Mouse (Mus musculus) adrenal gland, adult (tissue): ENCODE results near the gene Tmem30b.

Source experiments
- DNase-seq, 2 experiments: peaks; one replicate each; pipeline ENCODE4 v3.0.0; 2022 to 2023; ENCODE audit warnings: low spot score in 1 of 2; ENCODE audit not compliant: inconsistent age in 2 of 2

Tmem30b gene

DNA sequence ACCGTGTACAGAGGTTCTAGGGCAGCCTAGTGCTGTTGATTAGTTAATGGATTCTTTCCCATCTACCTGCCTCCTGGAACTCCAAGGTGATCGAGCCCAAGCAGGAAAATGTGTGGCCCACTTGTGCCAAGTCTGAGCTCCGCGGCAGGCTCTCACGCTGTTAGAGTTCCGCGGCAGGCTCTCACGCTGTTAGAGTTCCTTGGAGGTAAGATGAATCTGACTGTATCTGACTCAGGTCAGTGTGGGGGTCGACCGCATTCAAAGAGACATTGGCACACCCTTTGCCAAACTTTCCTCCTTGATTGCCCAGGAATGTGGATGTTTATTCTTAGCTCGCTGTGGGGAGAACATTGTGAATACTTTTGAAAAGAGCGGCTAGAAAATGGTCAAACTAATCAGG lies 28.4 kb downstream of the Tmem30b start:
- no peak for DNase-seq

DNA sequence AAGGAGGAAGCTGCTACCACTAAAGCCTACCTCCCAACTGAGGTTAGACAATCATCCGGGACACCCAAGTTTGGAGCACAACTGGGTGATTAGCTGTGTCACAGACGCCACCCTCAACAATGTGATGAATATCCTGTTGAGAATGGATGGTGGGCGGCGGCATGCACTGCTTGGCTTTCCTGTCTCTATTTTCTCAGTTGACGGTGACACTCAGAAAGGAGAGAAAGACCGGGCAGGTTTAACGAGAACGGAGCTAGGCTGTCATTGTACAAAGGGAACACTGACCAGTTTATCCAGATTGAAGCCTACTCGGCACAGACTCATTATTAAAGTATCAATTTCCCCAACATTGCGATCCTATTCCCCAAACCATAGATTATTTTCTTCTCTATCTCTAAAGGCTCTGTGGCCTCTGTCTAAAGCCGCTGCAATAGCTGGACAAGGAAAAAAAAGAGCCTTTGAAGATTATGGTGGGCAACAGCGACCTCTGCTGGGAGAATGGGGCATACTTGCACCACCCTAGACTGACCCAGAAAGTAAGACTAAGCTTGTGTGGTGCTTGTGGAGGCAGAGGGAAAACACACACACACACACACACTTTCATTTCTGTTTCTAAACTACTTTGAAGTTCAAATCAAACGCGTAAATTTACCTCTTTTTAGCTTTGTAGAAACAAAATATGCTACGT lies 29.0 kb downstream of the Tmem30b start:
- peak; percentile 72 to 94 for DNase-seq

DNA sequence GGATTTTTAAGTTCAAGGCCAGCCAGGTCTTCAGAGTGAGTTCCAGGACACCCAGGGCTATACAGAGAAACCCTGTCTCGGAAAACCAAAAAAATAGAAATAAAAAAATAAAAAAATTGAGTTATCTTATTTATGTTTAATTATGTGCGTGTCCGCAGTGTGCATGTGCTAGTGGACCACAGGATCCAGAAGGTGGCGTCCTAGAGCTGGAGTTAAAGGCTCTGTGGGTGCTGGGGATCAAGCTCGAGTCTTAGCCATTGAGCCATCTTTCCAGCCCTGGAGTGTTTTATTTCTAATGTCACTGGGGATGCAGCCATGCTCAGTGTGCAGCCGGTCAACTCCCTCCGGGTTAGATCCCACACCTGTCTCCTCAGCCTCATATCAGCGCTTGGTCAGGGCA lies 29.7 kb downstream of the Tmem30b start:
- no peak for DNase-seq

DNA sequence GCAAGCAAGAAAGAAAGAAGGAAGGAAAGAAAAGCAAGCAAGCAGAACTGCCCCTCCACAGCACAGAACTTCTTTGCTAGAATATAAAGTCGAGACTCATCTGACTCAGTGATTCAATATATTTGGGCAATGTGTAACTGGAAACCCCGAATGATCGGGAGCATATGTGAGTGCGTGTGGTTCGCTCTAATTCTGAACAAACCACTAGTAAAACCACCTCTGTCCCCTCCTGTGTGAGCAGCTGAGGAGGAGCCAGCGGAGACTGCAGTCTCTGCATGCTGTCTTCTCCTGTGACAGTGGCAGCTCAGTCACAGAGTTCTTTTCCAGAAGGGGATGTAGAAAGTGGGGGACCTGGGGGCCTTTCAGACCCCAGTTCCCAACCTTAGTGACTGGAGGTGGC lies 31.5 kb downstream of the Tmem30b start:
- DNase-seq: no peak

DNA sequence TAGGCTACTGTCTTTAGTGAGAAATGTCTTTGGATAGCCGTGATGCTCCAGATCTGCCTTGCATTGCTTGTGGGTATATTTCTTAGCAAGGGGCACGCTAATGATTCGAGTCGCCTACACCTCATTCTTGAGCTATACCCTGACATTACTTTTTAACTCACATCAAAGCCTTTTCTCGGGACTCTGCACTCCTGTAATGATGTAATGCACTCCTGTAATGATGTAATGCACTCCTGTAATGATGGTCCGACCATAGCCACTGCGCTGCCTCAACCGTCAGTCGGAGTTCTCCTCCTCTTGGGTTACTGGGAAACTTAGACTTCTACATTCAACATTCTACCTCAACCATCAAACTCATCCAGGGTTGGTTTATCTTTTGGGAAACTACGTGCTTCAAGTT lies 32.2 kb downstream of the Tmem30b start:
- DNase-seq: no peak

DNA sequence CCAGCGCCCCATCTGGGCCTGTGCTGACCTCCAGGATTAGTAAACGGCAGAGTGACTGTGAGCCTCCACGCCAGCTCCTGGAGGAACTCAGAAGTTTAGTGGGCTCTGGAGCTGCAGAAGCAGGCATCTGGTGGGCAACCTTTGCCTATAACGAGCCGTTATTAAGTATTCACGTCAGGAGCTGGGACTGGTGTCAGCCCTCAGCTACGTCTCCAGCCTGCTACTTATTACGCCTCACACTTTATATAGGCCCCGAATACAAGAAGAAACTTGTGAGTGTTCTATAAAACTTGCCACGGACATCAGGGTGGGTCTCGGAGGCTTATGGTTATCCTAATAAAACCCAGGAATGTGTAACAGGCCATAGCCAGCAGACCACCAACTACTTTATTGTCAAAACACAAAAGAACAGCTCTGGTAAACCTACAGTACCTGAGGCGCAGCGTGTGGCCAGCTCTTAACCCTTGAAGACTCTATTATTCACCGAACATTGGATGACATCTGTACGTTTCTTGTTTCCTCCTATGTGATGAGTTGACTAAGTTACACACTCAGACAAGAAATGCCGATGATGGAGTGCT lies 34.6 kb downstream of the Tmem30b start:
- DNase-seq: no peak

DNA sequence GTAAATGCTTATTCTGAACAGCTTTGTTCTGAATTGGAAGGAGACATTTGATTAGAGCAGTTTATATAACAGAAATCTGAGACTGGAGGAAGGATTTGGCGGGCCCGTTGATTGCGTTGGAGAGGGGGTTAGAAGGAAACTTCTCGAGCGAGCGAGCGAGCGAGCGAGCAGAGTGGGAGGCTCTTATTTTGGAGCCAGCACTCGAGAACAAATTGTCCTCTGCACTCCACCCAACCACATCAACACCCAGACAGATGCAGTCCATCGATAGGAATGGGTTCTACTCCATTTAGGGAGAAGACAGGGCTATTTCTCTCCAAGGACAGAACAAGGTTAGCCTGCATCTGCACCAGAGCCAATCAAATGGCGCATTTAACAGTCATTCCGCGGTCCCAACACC lies 39.1 kb downstream of the Tmem30b start:
- no peak for DNase-seq

DNA sequence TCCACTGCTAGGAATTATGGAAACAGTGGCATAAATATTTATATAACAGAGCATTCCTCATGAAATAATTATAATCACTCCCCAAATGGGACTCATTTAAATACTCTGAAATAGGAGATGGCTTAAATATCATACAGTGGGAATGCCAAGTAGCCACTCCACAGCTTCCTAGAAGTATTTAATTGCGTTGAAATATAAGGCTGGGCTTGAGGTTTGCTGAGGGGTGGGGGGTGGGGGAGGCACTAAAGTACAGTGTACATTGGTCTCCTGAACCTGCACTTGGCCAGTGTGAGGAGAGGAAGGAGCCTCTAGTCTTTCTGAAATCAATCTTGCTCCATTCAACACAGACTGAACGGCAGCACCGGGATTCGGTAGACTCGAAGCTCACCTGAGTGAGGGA lies 39.5 kb downstream of the Tmem30b start:
- DNase-seq: no peak

DNA sequence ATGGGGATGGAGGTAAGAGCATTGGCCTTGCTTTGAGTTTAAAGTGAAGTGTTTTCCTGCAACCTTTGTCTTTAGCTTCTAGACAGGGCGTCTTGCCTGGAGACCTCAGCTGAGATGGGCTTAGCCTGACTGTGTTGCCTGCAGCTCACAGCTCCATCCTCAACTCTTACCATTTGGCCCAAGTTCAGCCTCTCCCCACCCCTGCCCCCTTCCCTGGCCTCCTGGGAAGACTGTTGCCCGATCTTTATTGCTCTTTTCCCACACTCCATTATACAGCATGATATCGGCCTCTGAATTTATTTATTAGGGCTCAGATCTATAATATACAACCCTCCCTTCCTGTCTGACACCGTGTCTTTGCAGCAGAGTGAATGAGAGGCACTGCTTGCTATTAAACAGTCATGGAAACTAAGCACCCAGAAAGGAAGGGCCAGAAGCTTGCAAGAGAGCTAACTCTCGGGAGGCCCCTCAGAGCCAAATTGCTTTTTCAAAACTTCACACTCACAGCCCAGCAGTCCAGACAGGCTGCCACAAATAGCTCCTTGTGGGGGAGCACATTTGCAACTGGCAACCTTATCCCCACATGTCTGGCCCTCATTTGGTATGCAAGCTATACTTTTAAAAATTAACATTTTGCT lies 45.4 kb downstream of the Tmem30b start:
- DNase-seq: peak in 1 of 2 experiments; percentile 32

DNA sequence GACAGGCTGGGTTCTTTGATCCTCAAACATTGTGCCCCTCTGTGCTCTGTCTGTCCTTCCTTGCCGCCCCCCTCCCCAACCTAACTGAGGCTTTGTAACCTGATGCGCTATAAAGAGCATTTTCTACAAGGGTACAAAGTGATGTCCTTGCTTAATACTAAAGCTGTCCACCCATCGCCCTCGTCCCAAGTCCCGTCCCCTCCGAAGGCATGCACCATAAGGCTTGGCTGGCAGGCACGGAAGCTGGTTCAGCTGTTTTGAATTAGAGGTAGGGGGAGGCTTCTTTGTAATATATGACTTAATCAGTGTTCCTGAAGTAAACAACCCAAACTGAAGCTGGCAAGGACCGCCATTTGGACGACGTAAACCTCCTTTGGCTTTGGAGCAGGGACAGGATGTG lies 51.0 kb downstream of the Tmem30b start:
- DNase-seq: no peak

DNA sequence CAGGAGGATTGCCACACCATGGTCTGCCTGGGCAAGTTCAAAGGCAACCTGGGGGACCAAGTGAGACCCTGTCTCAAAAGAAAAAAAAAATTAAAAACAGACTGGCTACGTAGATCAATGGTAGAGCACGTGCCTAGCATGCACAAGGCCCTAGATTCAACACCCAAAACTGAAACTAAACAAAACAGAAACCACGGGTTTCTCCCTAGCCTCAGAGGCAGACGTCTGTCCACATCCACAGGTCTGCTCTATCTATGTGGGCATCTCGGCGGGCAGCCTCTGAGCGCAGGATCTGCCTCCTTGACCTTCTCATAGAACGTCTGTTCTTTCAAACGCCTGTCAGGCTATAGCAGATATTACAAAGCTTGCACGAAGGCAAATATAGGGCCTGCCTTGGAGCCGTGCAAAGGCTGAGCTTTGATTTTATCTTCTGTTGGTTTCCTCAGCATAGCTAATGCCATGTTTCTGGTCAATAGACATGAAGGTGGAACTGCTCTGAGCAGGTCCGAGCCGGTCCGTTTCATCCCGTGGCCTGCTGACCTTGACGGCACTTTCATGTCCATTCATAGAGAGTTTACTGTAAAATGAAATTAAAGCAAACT lies 52.2 kb downstream of the Tmem30b start:
- peak; percentile 37 to 78 for DNase-seq
